Mouse (Mus musculus): ENCODE results near the gene Avil. TPM values are rescaled to one million over a fixed set of nuclear protein-coding genes. Genes with fewer than 3 reads are reported as not detected.

Gene Avil
- total and polyA plus RNA-seq, 3 experiments = 10.1 to 49.7 (median 16.0) TPM

GRCm38 (mm10) chr10:127003334-127003733 lies 2.8 kb downstream of the Avil start:
- TF ChIP-seq NRF1 (IDR thresholded peaks at IDR 0.05; ENCODE audit: insufficient read depth, low read depth, low read length, poor library complexity, severe bottlenecking) = no peak
- TF ChIP-seq KAT2A (conservative IDR thresholded peaks at IDR 0.05; ENCODE audit: low read depth, low read length) = no peak
- no peak for TF ChIP-seq EP300 (IDR thresholded peaks at IDR 0.05; ENCODE audit: low read depth in 1 of 2, low read length in 2 of 2)
- no peak for TF ChIP-seq BHLHE40 (IDR thresholded peaks at IDR 0.05; ENCODE audit: borderline replicate concordance, low read depth, low read length)
- no peak for TF ChIP-seq POLR2AphosphoS5 (IDR thresholded peaks at IDR 0.05; ENCODE audit: borderline replicate concordance, low read depth, low read length)
- no peak for TF ChIP-seq CHD2 (IDR thresholded peaks at IDR 0.05; ENCODE audit: low read length)
- no peaks in the 10 kb centered on the region for H3K27me3 ChIP-seq (ENCODE audit: control insufficient read depth in 1 of 2, insufficient read depth in 2 of 2, low read length in 2 of 2)
- peaks cover 9% of the 10 kb centered on the region; the same call in 1 of the 2 replicates for H3K79me2 ChIP-seq (ENCODE audit: control insufficient read depth, insufficient read depth, low read length, poor library complexity)
- H3K4me3 ChIP-seq (ENCODE audit: control insufficient read depth in 1 of 2, insufficient read depth in 1 of 2, low read depth in 2 of 2, low read length in 2 of 2) = no peak overlapping the region
- peaks cover 0 to 14% of the 10 kb centered on the region in 2 experiments; a peak in 3 of 4 replicates for H3K36me3 ChIP-seq (ENCODE audit: control insufficient read depth in 1 of 2, insufficient read depth in 2 of 2, low read length in 2 of 2)
- peaks cover 6 to 18% of the 10 kb centered on the region in 2 experiments for H3K4me1 ChIP-seq (ENCODE audit: control insufficient read depth in 1 of 2, insufficient read depth in 2 of 2, low read length in 2 of 2)
- H3K27ac ChIP-seq (ENCODE audit: control insufficient read depth, low read depth, low read length) = no peak overlapping the region
- DNase-seq (ENCODE audit: low read depth, low spot score) = no peak
- H3K9me3 ChIP-seq (replicated peaks; ENCODE audit: insufficient read depth, low read length) = no peaks in the 10 kb centered on the region
- H3K9ac ChIP-seq (ENCODE audit: control insufficient read depth, low read depth, low read length, poor library complexity, severe bottlenecking) = no peak overlapping the region

- Histone ChIP-seq H3K9ac (ENCODE audit: control insufficient read depth, low read depth, low read length, poor library complexity, severe bottlenecking) (no peak overlapping the region), H3K4me3 (ENCODE audit: control insufficient read depth in 1 of 2, insufficient read depth in 1 of 2, low read depth in 2 of 2, low read length in 2 of 2) (no peak overlapping the region), H3K9me3 (replicated peaks; ENCODE audit: insufficient read depth, low read length) (no peaks in the 10 kb centered on the region), H3K79me2 (ENCODE audit: control insufficient read depth, insufficient read depth, low read length, poor library complexity) (peaks cover 9% of the 10 kb centered on the region; the same call in 1 of the 2 replicates), H3K4me1 (ENCODE audit: control insufficient read depth in 1 of 2, insufficient read depth in 2 of 2, low read length in 2 of 2) (peaks cover 6 to 18% of the 10 kb centered on the region in 2 experiments), H3K27me3 (ENCODE audit: control insufficient read depth in 1 of 2, insufficient read depth in 2 of 2, low read length in 2 of 2) (no peaks in the 10 kb centered on the region), H3K27ac (ENCODE audit: control insufficient read depth, low read depth, low read length) (no peak overlapping the region), H3K36me3 (ENCODE audit: control insufficient read depth in 1 of 2, insufficient read depth in 2 of 2, low read length in 2 of 2) (peaks cover 0 to 14% of the 10 kb centered on the region in 2 experiments; a peak in 3 of 4 replicates)
- DNase-seq (ENCODE audit: low read depth, low spot score) = no peak
- TF ChIP-seq POLR2A (IDR thresholded peaks at IDR 0.05; ENCODE audit: control insufficient read depth in 1 of 2, insufficient read depth in 1 of 2, low read depth in 1 of 2, low read length in 2 of 2, poor library complexity in 1 of 2) = no peak
These were observed 3.3 kb downstream of the Avil start for GRCm38 (mm10) chr10:127003806-127004205.

- no peak overlapping the region for H3K9ac ChIP-seq (ENCODE audit: control insufficient read depth, low read depth, low read length, poor library complexity, severe bottlenecking)
- DNase-seq (ENCODE audit: low read depth, low spot score) = no peak
- no peaks in the 10 kb centered on the region for H3K79me2 ChIP-seq (ENCODE audit: control insufficient read depth, insufficient read depth, low read length, poor library complexity)
- no peaks in the 10 kb centered on the region for H3K9me3 ChIP-seq (replicated peaks; ENCODE audit: insufficient read depth, low read length)
- H3K27ac ChIP-seq (ENCODE audit: control insufficient read depth, low read depth, low read length) = no peak overlapping the region
- no peaks in the 10 kb centered on the region; a peak in 1 of 4 replicates for H3K36me3 ChIP-seq (ENCODE audit: control insufficient read depth in 1 of 2, insufficient read depth in 2 of 2, low read length in 2 of 2)
- TF ChIP-seq SIN3A (IDR thresholded peaks at IDR 0.05; ENCODE audit: low read length) (no peak), GABPA (IDR thresholded peaks at IDR 0.05; ENCODE audit: low read depth, low read length) (no peak), ZMIZ1 (IDR thresholded peaks at IDR 0.05; ENCODE audit: low read depth, low read length) (no peak), CTCF (IDR thresholded peaks at IDR 0.05 in 2 of 3, conservative IDR thresholded peaks at IDR 0.05 in 1 of 3; ENCODE audit: control insufficient read depth in 1 of 3, insufficient read depth in 1 of 3, low read depth in 2 of 3, low read length in 3 of 3, poor library complexity in 1 of 3, severe bottlenecking in 1 of 3) (peak in 1 of 3 experiments; percentile 30; a peak in 2 of 6 replicates), RAD21 (IDR thresholded peaks at IDR 0.05; ENCODE audit: low read depth, low read length) (peak; percentile 8), SMC3 (IDR thresholded peaks at IDR 0.05; ENCODE audit: low read depth, low read length) (peak; percentile 23; the same call in 1 of the 2 replicates)
- H3K4me3 ChIP-seq (ENCODE audit: control insufficient read depth in 1 of 2, insufficient read depth in 1 of 2, low read depth in 2 of 2, low read length in 2 of 2) = no peak overlapping the region
- H3K27me3 ChIP-seq (ENCODE audit: control insufficient read depth in 1 of 2, insufficient read depth in 2 of 2, low read length in 2 of 2) = no peaks in the 10 kb centered on the region
- H3K4me1 ChIP-seq (ENCODE audit: control insufficient read depth in 1 of 2, insufficient read depth in 2 of 2, low read length in 2 of 2) = no peaks in the 10 kb centered on the region
These were observed 16.0 kb downstream of the Avil start for GRCm38 (mm10) chr10:127016488-127016887.
